In genomic region chr4:152290991-152291390, GRCm38 (mm10) we compare ENCODE assay signal across 13 mouse cellular contexts. TPM values are rescaled to one million over a fixed set of nuclear protein-coding genes. Genes with fewer than 3 reads are reported as not detected.
DNase-seq lines count a peak whose midpoint lies in the region; ATAC-seq lines count a peak whose summit lies in the region.
"Had no signal": no experiment of that assay in that cellular context is flagged by ENCODE, and none has a peak within 500 bp of the region (broad histone marks: within the 10 kb centered on the region; RNA-seq: fewer than 3 reads in every experiment).

No protein-coding gene starts in this region.

- 21% methylated on average over 11 of the region's 11 CpGs for WGBS in kidney, embryonic 15.5 days
- WGBS in forebrain, embryonic 13.5 days, result 5% methylated on average over 11 of the region's 11 CpGs
- 17% methylated on average over 11 of the region's 11 CpGs for WGBS in limb, embryonic 12.5 days
- WGBS in neural tube, embryonic 13.5 days, result 8% methylated on average over 11 of the region's 11 CpGs

- peaks cover 82% of the 10 kb centered on the region for H3K27me3 ChIP-seq in kidney, embryonic 15.5 days
- H3K27me3 ChIP-seq in forebrain, embryonic 13.5 days, result peaks cover 94% of the 10 kb centered on the region
- H3K27me3 ChIP-seq in limb, embryonic 12.5 days, result peaks cover 96% of the 10 kb centered on the region
- H3K27me3 ChIP-seq in neural tube, embryonic 13.5 days, result peaks cover 91% of the 10 kb centered on the region

- no peaks in the 10 kb centered on the region for H3K36me3 ChIP-seq in kidney, embryonic 15.5 days
- no peaks in the 10 kb centered on the region for H3K36me3 ChIP-seq in forebrain, embryonic 13.5 days (ENCODE audit: poor library complexity, severe bottlenecking)
- H3K36me3 ChIP-seq in limb, embryonic 12.5 days, result no peaks in the 10 kb centered on the region
- H3K36me3 ChIP-seq in neural tube, embryonic 13.5 days, result no peaks in the 10 kb centered on the region

- peaks cover 50% of the 10 kb centered on the region for H3K4me1 ChIP-seq in kidney, embryonic 15.5 days
- peaks cover 63% of the 10 kb centered on the region for H3K4me1 ChIP-seq in forebrain, embryonic 13.5 days
- peaks cover 24% of the 10 kb centered on the region for H3K4me1 ChIP-seq in limb, embryonic 12.5 days (replicated peaks)
- peaks cover 77% of the 10 kb centered on the region for H3K4me1 ChIP-seq in neural tube, embryonic 13.5 days (replicated peaks)

- peak overlapping the region; percentile 56 for H3K4me2 ChIP-seq in kidney, embryonic 15.5 days
- H3K4me2 ChIP-seq in forebrain, embryonic 13.5 days, result peak overlapping the region; percentile 64
- H3K4me2 ChIP-seq in limb, embryonic 12.5 days, result peak overlapping the region; percentile 66
- peak overlapping the region; percentile 57 for H3K4me2 ChIP-seq in neural tube, embryonic 13.5 days

- no peak overlapping the region for H3K9ac ChIP-seq in kidney, embryonic 15.5 days
- no peak overlapping the region for H3K9ac ChIP-seq in forebrain, embryonic 13.5 days
- no peak overlapping the region; the same call in 1 of the 2 replicates for H3K9ac ChIP-seq in limb, embryonic 12.5 days (replicated peaks)
- H3K9ac ChIP-seq in neural tube, embryonic 13.5 days, result peak overlapping the region; percentile 67

- DNase-seq in kidney, postnatal 4 days, result no peak
- no peak for DNase-seq in thymus, postnatal 0 days (ENCODE audit: low spot score)
- no peak for DNase-seq in right cerebral cortex, postnatal 14 days
- DNase-seq in heart, postnatal 10 days, result no peak
- DNase-seq: gastrocnemius, postnatal 36 days; kidney, adult 9 months; layer of hippocampus, postnatal 36 days had no signal

- H3K9me3 ChIP-seq in kidney, embryonic 15.5 days (replicated peaks), result no peaks in the 10 kb centered on the region
- H3K9me3 ChIP-seq in forebrain, embryonic 13.5 days (replicated peaks), result no peaks in the 10 kb centered on the region
- peaks cover 2% of the 10 kb centered on the region; the same call in 1 of the 2 replicates for H3K9me3 ChIP-seq in limb, embryonic 12.5 days
- no peaks in the 10 kb centered on the region for H3K9me3 ChIP-seq in neural tube, embryonic 13.5 days

- intact Hi-C loops in heart, postnatal 10 days (cut with DNase I), result no loop called here

- no peak overlapping the region for H3K27ac ChIP-seq in kidney, embryonic 15.5 days
- H3K27ac ChIP-seq in forebrain, embryonic 13.5 days, result no peak overlapping the region
- H3K27ac ChIP-seq in limb, embryonic 12.5 days, result no peak overlapping the region
- no peak overlapping the region for H3K27ac ChIP-seq in neural tube, embryonic 13.5 days (replicated peaks)

- no peak for ATAC-seq in kidney, embryonic 15.5 days (replicated peaks; ENCODE audit: low FRiP score)
- ATAC-seq in forebrain, embryonic 13.5 days, result no peak
- no peak for ATAC-seq in limb, embryonic 12.5 days (ENCODE audit: insufficient number of reproducible peaks, insufficient read depth, low FRiP score, low TSS enrichment, low read depth)
- ATAC-seq in neural tube, embryonic 13.5 days (ENCODE audit: low read depth), result no peak

- 0 out of 2 replicates have a peak overlapping the region, but pooled peaks have one; percentile 30 for H3K4me3 ChIP-seq in kidney, embryonic 15.5 days (replicated peaks)
- peak overlapping the region; percentile 34; the same call in 1 of the 2 replicates for H3K4me3 ChIP-seq in forebrain, embryonic 13.5 days
- peak overlapping the region; percentile 37; the same call in 1 of the 2 replicates for H3K4me3 ChIP-seq in limb, embryonic 12.5 days (replicated peaks)
- peak overlapping the region; percentile 28; the same call in 1 of the 2 replicates for H3K4me3 ChIP-seq in neural tube, embryonic 13.5 days

RNA-seq across cellular contexts. Expression of gene Hes3, which starts 0.5 kb away (rescaled TPM):
- not detected in 2 replicates for polyA plus RNA-seq in kidney, embryonic 15.5 days (2015; fragmentation: Nextera tagmentation; extraction: Ambion mirVana)
- not detected in 2 replicates for polyA plus RNA-seq in forebrain, embryonic 13.5 days (2015; fragmentation: Nextera tagmentation; extraction: Ambion mirVana)
- not detected in 2 replicates for polyA plus RNA-seq in limb, embryonic 12.5 days (2016; fragmentation: Nextera tagmentation; extraction: Ambion mirVana)
- 0.24 and 0.26 TPM in 2 replicates for polyA plus RNA-seq in neural tube, embryonic 13.5 days (2015; fragmentation: Nextera tagmentation; extraction: Ambion mirVana)
- polyA plus RNA-seq in thymus, postnatal 0 days (2015; fragmentation: Nextera tagmentation; extraction: Ambion mirVana), result 0.07 TPM in 1 of 2 replicates, not detected in the other
- total RNA-seq in heart, postnatal 10 days (2021), result not detected
- total RNA-seq: gastrocnemius, postnatal 36 days; layer of hippocampus, postnatal 36 days had no signal
- polyA plus RNA-seq: heart, embryonic 16.5 days; liver, embryonic 11.5 days had no signal

RNA-seq across cellular contexts. Expression of gene Icmt, which starts 6.0 kb away (rescaled TPM):
- 22.3 and 28.7 TPM in 2 replicates for polyA plus RNA-seq in kidney, embryonic 15.5 days (2015; fragmentation: Nextera tagmentation; extraction: Ambion mirVana)
- polyA plus RNA-seq in forebrain, embryonic 13.5 days (2015; fragmentation: Nextera tagmentation; extraction: Ambion mirVana), result 13.4 and 16.8 TPM in 2 replicates
- polyA plus RNA-seq in limb, embryonic 12.5 days (2016; fragmentation: Nextera tagmentation; extraction: Ambion mirVana), result 29.3 and 33.2 TPM in 2 replicates
- polyA plus RNA-seq in neural tube, embryonic 13.5 days (2015; fragmentation: Nextera tagmentation; extraction: Ambion mirVana), result 17.9 and 21.7 TPM in 2 replicates
- polyA plus RNA-seq in thymus, postnatal 0 days (2015; fragmentation: Nextera tagmentation; extraction: Ambion mirVana), result 19.2 and 19.7 TPM in 2 replicates
- 10 to 100 TPM; 27.3 to 33.4 TPM for total RNA-seq in heart, postnatal 10 days (2021)

RNA-seq across cellular contexts. Expression of gene Gpr153, which starts 17.0 kb away (rescaled TPM):
- 6.2 and 7.8 TPM in 2 replicates for polyA plus RNA-seq in kidney, embryonic 15.5 days (2015; fragmentation: Nextera tagmentation; extraction: Ambion mirVana)
- polyA plus RNA-seq in forebrain, embryonic 13.5 days (2015; fragmentation: Nextera tagmentation; extraction: Ambion mirVana), result 2.2 and 3.2 TPM in 2 replicates
- 6.4 and 7.2 TPM in 2 replicates for polyA plus RNA-seq in limb, embryonic 12.5 days (2016; fragmentation: Nextera tagmentation; extraction: Ambion mirVana)
- polyA plus RNA-seq in neural tube, embryonic 13.5 days (2015; fragmentation: Nextera tagmentation; extraction: Ambion mirVana), result 10.7 and 11.8 TPM in 2 replicates
- polyA plus RNA-seq in thymus, postnatal 0 days (2015; fragmentation: Nextera tagmentation; extraction: Ambion mirVana), result 1.2 and 1.4 TPM in 2 replicates
- 10 to 100 TPM; 30.2 to 31.3 TPM for total RNA-seq in heart, postnatal 10 days (2021)

RNA-seq across cellular contexts. Expression of gene Rnf207, which starts 27.8 kb away (rescaled TPM):
- polyA plus RNA-seq in kidney, embryonic 15.5 days (2015; fragmentation: Nextera tagmentation; extraction: Ambion mirVana), result 1.5 and 2.1 TPM in 2 replicates
- polyA plus RNA-seq in forebrain, embryonic 13.5 days (2015; fragmentation: Nextera tagmentation; extraction: Ambion mirVana), result 1.7 and 2.0 TPM in 2 replicates
- 0.47 and 0.68 TPM in 2 replicates for polyA plus RNA-seq in limb, embryonic 12.5 days (2016; fragmentation: Nextera tagmentation; extraction: Ambion mirVana)
- 6.3 and 10.4 TPM in 2 replicates for polyA plus RNA-seq in neural tube, embryonic 13.5 days (2015; fragmentation: Nextera tagmentation; extraction: Ambion mirVana)
- polyA plus RNA-seq in thymus, postnatal 0 days (2015; fragmentation: Nextera tagmentation; extraction: Ambion mirVana), result 0.09 TPM in 1 of 2 replicates, not detected in the other
- 100 to 1,000 TPM in 1 of 2 experiments, 10 to 100 TPM in 1; 95.9 to 112 TPM for total RNA-seq in heart, postnatal 10 days (2021)
- total RNA-seq: gastrocnemius, postnatal 36 days had no signal

RNA-seq across cellular contexts. Expression of gene Rpl22, which starts 34.6 kb away (rescaled TPM):
- 387 and 455 TPM in 2 replicates for polyA plus RNA-seq in kidney, embryonic 15.5 days (2015; fragmentation: Nextera tagmentation; extraction: Ambion mirVana)
- 265 and 331 TPM in 2 replicates for polyA plus RNA-seq in forebrain, embryonic 13.5 days (2015; fragmentation: Nextera tagmentation; extraction: Ambion mirVana)
- 405 and 448 TPM in 2 replicates for polyA plus RNA-seq in limb, embryonic 12.5 days (2016; fragmentation: Nextera tagmentation; extraction: Ambion mirVana)
- 198 and 217 TPM in 2 replicates for polyA plus RNA-seq in neural tube, embryonic 13.5 days (2015; fragmentation: Nextera tagmentation; extraction: Ambion mirVana)
- 557 and 592 TPM in 2 replicates for polyA plus RNA-seq in thymus, postnatal 0 days (2015; fragmentation: Nextera tagmentation; extraction: Ambion mirVana)
- 100 to 1,000 TPM; 283 to 290 TPM for total RNA-seq in heart, postnatal 10 days (2021)
